Mouse (Mus musculus): ENCODE measurements around the gene Helz.

Gene Helz

DNA sequence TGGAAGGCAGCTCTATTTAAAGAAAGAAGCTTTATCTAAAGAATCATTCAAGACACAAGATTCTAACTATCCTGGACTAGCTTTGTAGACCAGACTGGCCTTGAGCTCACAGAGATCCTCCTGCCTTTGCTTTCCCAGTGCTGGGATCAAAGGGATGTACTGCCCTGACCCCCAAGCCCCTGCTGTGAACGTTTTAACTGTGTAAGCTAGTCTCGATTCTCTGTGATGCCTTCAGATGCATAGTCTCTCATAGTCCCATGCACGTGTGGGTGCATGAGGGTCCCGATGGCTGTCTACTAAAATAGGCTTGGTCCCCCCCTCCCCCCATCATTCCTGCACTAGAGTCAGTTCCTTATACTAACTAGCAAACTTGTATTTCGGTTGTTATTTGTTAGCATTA is 70.2 kb downstream of the Helz start:
- DNase-seq = no peak

DNA sequence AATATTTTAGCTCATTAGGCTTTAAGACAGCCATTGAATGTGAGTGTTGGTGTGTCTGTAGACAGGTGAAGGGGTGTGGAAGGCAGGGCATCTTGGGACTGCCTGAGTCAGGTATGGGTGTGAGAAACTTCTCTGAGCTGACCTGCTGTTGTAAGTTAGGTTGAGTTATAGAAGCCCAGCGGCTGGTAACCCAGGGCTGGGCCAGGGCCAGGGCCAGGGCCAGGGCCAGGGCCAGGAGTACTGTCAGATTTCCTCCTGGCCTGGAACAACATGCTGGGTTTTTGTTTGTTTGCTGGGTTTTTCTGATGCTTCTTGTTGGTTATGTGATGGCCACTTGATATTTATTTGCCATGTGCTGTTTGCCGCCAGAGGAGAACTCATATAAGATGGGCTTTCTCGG is 76.9 kb downstream of the Helz start:
- no peak for DNase-seq

DNA sequence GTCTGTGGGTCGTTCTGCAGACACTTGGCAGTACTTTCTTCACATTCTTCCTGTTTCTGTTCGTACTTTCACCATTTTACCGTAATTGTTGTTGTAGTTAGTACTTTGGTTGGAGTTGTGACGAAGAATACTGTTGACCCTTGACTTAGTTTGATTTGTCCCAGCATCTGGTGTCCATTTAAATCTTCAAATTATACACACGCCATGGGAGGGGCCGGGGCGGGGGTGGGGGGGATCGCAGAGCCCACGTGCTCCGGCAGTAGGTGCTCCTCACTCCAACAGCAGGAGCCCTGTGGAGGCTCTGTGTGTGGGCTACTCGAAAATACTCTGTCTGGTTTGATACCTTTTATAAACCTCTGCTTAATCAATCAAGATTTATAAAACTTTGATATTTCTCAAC is 78.0 kb downstream of the Helz start:
- DNase-seq = no peak

DNA sequence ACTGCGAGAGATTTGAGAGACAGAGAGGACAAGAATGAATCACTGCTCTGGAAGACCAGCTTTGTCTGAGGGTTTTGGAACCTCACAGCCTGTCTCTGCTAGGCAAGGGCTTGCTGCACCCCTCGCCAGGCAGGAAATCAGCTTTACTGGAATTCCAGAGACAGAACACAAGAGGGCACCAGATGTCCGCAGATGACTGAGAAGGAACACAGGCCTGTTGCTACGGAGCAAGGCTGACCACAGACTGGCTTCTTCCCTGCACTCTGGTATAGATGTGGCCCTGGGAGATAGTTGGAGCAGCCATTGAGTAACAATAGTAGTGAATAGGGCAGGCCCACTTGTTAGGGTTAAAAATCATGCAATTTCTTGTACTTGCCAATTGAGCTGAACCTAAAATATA is 81.8 kb downstream of the Helz start:
- DNase-seq = peak; percentile 39 to 57

DNA sequence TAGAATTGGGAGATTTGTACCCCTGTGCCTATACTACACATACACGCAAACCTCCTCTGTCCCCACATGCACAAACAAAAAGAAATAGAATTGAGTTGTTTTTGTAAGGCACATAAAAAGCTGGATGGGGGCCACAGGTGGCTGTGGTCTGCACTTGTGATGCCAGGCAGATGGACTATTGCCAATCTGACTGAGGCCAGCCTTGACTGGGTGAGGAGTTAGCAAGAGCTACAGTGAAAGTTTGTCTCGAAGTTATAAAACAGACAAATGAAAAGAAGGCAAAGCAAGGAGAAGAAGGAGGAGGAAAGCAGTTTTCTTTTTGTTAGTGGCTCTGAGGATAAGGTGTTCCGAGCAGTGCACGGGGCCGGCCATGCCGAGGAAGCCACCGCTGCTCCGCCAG is 82.2 kb downstream of the Helz start:
- DNase-seq = no peak

DNA sequence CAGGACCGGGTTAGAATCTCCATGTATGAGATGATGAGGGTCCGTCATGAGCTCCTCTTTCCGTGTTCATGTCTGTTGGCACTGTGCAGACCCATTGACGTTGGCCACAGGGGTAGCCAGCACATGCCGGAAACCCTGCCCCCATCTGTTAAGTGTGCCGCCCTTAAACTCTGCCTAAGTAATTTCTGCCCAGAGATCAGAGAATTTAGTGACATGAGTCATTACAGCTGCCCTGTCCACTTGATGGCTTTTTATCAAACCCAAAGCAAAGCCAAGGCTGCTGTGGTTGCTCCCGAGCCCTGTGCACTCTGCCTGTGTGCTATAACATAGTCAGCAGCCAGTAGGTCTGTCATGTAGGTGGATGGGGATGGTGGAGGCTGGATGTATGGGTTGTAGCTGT is 83.4 kb downstream of the Helz start:
- DNase-seq = no peak

DNA sequence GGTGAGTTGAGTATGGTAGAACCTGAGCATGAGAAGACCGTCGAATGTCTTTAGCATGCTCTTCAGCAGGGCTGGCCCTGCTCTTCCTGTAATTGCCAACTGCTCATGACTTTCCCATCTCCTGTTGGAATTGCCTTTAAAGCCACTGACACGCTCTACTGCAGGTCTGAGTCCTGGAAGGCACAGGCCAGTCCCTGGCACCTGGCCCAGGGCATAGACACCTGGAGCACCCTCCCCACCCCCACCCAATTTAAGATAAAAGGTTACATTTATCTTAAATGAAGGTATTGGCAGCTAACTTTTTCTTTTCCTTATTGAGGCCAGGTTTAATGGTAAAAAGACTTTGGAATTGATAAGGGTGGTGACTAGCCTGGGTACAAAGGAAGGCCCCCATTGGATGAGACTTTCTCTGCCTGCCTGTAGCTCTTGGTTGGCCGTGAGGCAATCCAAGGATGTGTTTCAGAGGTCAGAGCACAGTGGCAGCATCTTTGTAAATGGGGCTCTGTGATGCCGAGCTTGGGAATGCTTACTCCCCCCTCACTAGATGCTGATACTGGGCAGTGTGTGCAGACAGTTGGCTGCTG is 85.9 kb downstream of the Helz start:
- DNase-seq = no peak

DNA sequence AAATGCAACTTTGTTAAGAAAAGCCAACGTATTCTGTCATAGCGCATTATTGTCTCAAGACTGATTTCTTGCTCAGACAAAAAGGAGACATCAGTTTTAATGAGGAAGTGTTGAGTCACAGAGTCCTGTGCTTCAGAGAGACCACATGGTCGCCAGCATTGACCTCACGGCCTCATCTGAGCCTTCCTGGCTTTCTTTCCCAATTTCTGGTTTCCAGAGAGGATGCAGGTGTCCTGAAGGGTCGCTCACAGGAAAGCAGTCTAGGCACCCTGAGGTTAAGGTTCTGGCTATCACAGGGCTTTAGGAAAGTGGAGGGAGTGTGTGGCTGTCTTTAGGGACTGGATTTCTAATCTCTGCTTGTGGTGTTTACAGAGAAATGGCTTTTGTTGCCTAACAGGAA is 90.4 kb downstream of the Helz start:
- no peak for DNase-seq

DNA sequence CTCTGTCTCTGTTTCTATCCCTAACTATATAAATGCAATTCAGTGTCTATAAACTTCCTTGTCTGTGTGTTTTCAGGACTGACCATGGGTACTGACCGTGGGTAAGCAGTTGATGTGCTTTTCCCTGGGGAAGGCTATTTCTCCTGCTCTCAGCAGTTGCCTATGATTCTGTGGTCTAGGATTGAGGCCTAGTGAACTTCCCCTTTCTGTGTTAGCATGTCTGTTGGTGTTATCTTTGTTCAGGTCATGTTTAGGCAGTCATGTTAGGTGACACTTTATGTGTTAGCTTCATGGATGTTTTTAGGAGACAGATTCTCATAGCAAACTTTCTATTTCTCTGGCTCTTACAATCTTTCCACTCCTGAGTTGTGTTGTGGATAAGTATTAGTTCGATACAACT is 91.9 kb downstream of the Helz start:
- DNase-seq = no peak

DNA sequence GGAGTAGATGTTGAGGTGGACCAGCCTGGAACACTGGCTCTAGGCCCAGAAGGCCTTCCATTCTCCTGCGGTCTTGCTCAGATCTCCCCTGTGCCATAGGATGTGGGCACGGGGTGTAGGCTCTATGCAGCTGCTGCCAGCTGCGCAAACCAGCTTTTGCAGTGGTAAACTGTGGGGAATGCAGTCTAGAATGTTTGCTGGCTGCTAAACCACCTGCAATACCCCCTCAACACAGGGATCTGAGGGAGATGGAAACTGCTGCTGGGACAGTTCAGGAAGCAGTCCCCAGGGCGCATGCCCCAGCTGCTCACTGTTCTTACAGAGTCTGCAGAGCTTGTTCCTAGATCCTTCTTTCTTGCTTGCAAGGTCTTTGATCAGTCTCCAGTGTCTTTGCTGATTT is 96.7 kb downstream of the Helz start:
- peak; percentile 50 to 75 for DNase-seq

DNA sequence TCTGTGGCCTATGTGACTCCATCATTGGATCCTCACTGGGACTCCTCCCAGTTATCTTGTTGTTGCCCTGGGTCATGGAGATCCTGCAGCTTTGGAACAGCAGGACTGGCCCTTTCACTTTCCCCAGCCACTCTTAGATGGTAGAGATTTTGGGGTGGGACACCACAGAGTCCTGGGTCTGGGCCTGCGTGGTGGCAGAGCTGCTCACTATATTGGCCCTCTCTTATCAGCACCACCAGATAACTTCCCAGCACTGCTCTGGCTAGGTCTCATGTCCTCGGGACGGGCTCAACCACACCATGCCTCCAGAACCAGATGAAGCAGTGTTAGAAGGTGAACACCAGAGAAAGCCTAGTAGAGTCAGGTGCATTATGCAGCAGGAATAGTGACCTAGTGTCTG is 99.6 kb downstream of the Helz start:
- DNase-seq = no peak

DNA sequence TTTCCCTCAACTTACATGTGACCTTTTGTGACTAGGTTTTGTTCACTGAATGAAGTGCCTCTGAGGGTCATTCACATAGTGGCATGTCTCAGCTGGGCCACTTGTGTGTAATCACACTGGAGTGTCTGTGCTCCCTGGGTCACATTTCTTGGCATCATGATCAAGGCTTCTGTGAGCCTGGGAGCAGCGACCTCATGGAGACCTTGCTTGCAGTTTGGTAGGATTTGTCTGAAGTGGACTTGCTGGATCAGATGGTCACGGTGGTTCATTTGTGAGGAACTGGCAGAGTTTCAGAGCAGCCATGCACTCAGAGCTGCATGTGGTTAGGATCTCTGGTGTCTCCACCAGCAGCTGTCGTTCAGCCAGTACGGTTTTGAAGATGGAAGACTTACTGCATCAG is 100.9 kb downstream of the Helz start:
- DNase-seq = no peak

DNA sequence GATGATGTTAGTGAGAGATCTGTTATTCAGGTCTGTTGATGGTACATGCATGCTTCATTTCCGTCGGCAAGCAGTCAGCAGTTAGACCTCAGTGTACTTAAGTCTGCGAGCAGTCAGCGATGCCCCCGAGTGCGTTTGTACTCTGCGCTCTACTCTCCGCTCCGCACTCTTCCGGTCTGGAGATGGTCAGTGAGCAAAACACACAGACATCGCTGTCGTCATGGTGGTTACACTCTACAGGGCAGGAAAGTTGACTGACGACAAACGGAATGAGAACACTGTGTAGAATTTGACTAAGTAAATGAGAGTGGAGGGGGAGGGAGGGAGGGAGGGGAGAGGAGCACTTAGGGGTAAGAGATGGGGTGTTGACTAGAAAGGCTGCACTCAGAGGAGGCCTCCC is 101.7 kb downstream of the Helz start:
- no peak for DNase-seq

DNA sequence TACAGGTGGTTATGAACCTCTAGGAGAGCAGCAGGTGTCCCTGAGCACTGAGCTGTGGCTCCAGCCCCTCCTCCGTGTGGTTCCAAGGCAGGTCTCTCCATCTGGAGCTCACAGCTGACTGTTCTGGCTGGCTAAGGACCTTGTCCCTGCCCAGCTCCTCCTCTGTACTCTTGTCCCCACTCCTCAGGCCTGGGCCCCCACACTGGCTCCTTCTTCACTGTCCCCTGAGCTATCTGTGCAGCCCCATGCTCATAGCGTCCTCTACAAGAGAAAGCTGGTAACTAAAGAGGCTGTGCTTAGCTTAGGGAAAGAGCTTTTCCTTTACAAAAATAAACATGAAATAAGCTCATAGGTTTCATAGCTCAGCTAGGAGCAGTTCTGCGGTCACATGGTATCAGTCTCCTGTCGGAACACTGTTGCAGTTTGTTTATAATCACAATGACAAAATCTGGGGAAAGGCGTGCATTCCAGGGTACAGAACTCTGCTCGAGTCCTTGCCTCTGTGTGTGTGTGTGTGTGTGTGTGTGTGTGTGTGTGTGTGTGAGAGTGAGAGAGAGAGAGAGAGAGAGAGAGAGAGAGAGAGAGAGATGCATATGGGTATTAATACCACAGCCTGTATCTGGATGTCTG is 102.8 kb downstream of the Helz start:
- no peak for DNase-seq

DNA sequence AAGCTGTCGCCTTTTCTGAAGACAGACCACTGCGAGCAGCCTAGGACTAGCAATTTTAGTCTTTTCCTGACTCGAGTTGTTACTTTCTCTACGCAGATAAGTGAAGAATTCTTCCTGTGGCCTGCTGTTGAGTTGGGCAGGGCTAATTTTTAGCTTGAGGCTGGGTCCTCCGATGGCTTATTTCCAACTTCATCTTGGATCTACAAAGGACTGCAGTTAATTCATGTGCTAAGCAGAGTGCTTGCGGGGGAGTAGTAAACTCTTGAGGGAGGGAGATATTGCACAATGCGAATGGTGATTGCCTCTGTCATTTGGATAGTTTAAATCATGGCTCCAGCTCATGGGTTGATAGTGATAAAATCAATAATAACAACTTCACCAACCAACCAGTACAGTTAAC is 103.7 kb downstream of the Helz start:
- DNase-seq = no peak

DNA sequence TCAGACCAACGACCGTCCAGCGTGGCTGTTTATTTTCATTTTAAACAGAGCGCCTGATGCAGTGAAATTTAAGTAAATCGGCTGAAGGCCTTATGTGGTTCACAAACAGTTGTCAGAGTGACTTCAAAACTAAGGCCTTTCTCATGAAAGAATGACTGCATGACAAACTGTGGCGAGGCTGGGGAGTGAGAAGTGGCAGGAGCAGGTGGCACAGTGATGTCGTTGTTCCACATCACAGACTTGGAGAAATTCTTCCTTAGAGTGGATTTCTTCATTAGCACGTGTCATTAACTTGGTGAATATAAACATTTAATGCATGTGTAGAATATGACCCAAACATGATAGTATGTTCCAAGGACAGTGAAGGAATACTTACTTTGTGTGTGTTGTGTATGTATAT is 104.4 kb downstream of the Helz start:
- no peak for DNase-seq

DNA sequence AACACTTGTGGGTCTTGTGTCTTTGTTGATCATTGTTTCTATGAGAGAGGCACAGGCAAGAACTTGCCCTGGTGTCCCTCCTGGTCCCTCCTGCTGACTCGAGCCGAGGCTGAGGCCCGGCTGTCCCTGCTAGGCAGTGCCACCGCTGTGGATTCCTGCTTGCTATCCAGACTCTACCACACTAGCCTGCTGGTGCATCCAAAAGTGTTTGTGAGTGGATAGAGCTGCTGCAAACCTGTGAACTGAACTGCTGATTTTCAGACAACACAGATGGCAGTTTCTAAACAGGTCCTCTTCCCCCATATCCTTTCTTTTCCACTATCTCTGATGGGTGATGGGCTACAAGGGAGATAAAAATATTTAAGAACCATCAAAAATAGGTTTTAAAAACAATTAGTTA is 107.8 kb downstream of the Helz start:
- no peak for DNase-seq

DNA sequence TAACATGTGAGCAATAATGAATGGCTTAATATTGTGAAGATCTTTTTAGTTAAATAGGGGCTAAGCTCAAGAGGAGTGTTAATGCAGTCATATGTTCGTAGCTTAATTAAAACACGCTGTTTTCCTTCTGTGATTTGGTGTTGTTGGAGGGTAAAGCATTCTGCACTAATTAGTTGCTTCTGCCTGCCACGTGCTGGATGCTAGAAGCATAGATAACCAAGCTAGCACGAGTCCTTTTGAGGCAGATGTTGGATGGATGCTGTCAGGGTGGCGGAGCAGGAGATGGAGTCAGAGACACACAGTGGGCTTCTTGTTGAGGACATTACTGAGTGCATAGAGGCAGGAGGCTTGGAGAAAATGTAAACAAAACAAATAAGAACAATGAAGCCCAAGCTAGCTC is 109.4 kb downstream of the Helz start:
- DNase-seq = no peak

DNA sequence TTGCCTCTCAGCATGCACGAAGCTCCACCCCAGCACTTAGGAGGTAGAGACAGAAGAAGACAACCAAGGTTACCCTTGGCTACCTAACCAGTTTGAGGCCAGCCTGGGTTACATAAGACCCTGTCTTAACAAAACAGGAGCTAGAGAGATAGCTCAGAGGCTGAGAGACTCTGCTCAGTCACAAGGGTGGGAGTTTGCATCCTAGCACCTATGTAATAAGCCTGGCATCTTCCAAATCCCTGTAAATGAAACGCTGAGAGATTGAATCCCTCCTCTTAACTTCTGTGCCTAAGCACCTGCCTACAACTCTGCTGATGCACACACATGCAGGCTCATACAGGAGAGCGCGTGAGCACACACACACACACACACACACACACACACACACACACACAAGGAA is 112.7 kb downstream of the Helz start:
- DNase-seq = no peak

DNA sequence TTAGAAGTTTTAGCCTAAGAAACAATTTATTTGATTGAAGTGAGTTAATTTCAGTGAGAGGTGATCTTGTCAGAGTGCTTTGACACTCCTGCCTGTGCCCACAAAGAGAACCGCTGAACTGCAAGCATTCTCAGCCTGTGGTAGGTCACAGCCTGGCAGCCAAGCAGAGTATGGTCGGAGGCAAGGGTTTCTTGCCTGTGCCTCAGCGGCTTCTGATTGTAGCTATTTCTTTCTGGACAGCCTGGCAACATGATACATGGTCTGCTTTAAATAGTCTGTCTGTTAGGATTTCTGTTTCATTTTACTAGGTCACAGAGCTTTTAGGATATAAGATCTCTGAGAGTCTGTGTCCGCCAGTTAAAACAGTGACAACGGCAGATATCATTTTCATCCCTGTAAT is 114.9 kb downstream of the Helz start:
- DNase-seq = no peak

DNA sequence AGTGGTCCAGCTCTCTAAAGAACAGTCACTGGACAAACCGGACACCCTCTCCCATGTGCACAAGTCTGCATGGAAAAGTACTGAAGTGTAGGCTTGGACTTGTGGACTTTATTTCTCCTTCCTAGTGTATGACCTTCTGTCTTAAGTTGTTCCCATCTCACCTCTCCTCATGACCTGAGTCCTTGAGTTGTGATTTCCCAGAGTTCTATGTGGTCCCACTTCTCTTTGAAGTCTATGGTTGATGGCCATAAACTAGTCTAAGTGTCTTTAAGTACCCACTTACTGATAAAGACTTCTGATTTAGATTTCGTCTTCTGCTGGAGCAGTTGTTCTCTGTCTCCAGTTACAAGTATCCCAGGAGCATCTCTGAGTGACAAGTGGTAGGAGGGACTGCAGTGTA is 119.8 kb downstream of the Helz start:
- DNase-seq = no peak

DNA sequence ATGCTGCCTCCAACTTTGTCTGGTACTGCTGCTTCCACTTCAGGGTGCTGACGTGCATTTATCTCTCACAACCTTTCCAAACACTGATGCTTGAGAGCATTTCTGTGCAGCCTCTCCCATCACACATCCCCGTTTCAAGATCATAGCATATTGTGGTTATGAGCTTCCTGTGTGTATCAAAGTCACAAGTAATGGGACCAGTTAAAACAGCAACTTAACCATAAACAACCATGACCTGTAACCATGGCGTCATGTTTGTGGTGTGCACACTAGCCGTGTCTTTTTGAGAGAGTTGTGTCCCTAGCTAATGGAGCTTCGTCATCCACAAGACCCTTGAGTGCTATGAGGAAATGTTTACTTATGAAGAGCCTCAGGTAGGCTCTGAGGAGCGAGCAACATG is 120.5 kb downstream of the Helz start:
- no peak for DNase-seq

DNA sequence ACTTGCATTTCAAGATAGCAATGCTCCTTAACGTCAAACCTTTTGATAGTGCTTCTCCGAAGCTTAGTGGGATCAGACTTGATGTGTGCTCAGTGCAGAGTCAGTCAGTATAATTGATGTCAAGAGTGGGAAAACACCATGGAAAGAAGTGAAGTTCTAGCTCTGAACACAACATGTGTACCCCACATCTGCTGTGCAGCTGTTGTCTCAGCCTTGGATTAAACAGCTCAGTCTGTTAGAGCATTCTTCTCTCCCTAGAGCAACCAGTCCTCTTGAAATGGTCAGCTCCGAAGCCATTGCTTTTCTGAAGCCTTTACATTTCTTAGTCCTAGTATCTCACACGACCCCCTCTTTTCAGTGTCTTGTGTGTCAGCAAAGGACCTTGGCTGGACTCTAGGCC is 121.2 kb downstream of the Helz start:
- DNase-seq = no peak

DNA sequence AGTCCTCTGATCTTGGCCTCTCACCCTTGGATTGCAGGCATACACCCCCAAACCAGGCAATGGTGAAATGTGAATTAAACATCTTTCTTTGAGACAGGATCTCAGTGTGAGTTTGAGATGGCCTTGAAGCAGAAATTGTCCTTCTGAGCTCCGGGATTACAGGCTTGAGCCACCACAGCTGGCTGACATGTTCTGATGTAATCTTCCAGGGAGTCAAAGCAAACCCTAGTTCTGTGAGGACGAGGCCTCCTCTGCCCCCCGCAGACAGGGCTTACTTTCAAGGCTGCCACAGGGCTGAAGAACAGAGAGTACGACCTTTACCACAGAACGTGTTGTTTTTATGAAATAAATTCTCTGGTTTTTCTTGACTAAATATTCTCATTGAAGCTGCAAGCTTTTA is 126.3 kb downstream of the Helz start:
- DNase-seq = no peak

DNA sequence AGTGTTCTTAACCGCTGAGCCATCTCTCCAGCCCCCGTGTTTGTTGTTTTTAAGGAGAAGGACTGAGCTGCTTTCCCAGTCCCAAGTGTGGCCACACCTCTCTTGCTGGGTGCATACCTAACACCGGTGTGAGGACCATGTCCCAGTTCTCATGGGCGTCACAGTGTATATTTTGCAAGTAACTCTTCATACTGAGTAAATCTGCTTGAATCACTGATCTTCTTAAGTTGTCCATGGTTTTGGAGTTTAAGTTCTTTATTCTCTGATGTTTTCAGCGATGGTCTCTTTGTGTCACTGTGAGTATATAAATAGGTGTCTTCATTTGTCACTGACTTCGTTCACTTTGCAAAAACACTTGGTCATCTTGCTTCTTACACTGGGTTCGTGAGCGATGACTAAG is 126.9 kb downstream of the Helz start:
- DNase-seq = no peak

DNA sequence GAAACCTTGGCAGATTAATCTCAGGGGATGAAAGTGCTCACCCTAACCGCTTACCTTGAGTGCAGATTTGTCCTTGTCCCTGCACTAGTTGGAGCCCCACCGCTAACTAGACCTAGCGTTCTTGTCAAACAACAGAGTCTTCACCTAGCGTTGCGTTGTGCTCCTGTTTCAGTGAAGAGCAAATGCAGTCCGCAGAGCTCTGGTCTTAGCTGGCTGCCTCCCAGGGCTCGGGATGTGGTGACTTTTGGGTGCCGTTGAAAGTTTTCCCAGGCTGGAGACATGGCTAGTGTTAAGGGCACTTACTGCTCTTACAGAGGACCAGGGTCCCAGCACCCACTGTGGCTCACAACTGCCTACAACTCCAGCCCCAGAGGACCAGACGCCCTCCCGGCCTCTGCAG is 127.5 kb downstream of the Helz start:
- DNase-seq = no peak
